Mouse (Mus musculus) ES-E14 (cell line): ENCODE measurements around the gene Olfr419. TPM values are rescaled to one million over a fixed set of nuclear protein-coding genes. Genes with fewer than 3 reads are reported as not detected.

Experiments used
- DNase-seq: peaks from one replicate; pipeline ENCODE4 v3.0.0-alpha.2; 2013; ENCODE audit warnings: low read depth, low spot score
- H3K27ac ChIP-seq: 2 replicates; pipeline ENCODE4 v1.5.1; 2012; ENCODE audit warnings: low read depth, mild to moderate bottlenecking, low read length, moderate library complexity, mixed read lengths; ENCODE audit not compliant: poor library complexity, insufficient read depth, severe bottlenecking
- H3K36me3 ChIP-seq: 2 replicates; pipeline ENCODE4 v1.6.1; 2012; ENCODE audit warnings: mild to moderate bottlenecking, low read length, moderate library complexity, mixed read lengths; ENCODE audit not compliant: control insufficient read depth, poor library complexity, insufficient read depth, severe bottlenecking
- H3K4me1 ChIP-seq, 2 experiments: fragments of 150-350 bp in 1 of 2; sonication (generic) in 1 of 2; 2 replicates each; pipeline ENCODE4 v1.6.1; 2012; ENCODE audit warnings: low read length in 2 of 2, mild to moderate bottlenecking in 1 of 2, mixed read lengths in 1 of 2; ENCODE audit not compliant: control insufficient read depth in 2 of 2, insufficient read depth in 2 of 2, poor library complexity in 1 of 2
- H3K4me3 ChIP-seq, 2 experiments: fragments of 150-350 bp in 1 of 2; sonication (generic) in 1 of 2; 2 replicates each; pipeline ENCODE4 v1.5.1; 2012; ENCODE audit warnings: low read length in 2 of 2, low read depth in 1 of 2, mild to moderate bottlenecking in 1 of 2, mixed read lengths in 1 of 2; ENCODE audit not compliant: insufficient read depth in 1 of 2, poor library complexity in 1 of 2, severe bottlenecking in 1 of 2
- H3K9ac ChIP-seq: 2 replicates; pipeline ENCODE4 v1.6.1; 2012; ENCODE audit warnings: low read depth, mild to moderate bottlenecking, low read length, mixed read lengths; ENCODE audit not compliant: poor library complexity, insufficient read depth, severe bottlenecking
- H3K9me3 ChIP-seq: fragments of 150-350 bp; sonication (generic); 2 replicates; pipeline ENCODE4 v1.6.1; 2012; ENCODE audit warnings: low read depth, mild to moderate bottlenecking, low read length; ENCODE audit not compliant: control insufficient read depth, insufficient read depth
- CHD2 ChIP-seq: IDR thresholded peaks from 2 replicates; pipeline ENCODE4 v1.6.1; 2014; ENCODE audit warnings: mild to moderate bottlenecking, low read depth, low read length, inconsistent platforms
- HCFC1 ChIP-seq: IDR thresholded peaks from 2 replicates; pipeline ENCODE4 v1.6.1; 2012; ENCODE audit warnings: low read length, inconsistent platforms, borderline replicate concordance; ENCODE audit not compliant: insufficient read depth
- MAFK ChIP-seq: IDR thresholded peaks from 2 replicates; pipeline ENCODE4 v1.6.1; 2014; ENCODE audit warnings: mild to moderate bottlenecking, low read depth, low read length, inconsistent platforms; ENCODE audit not compliant: insufficient read depth
- ZC3H11A ChIP-seq: IDR thresholded peaks from 2 replicates; pipeline ENCODE4 v1.6.1; 2012; ENCODE audit warnings: low read depth, mild to moderate bottlenecking, inconsistent platforms, low read length, borderline replicate concordance
- ZNF384 ChIP-seq: IDR thresholded peaks from 2 replicates; pipeline ENCODE4 v1.6.1; 2012; ENCODE audit warnings: low read depth, low read length, inconsistent platforms
- in situ Hi-C, 2 experiments: fragments of 600-800 bp; cut with MboI; formaldehyde crosslinking; loops; one replicate each; pipeline ENCODE4 v1.15.1; 2025; ENCODE audit warnings: low sequenced_read_pairs in 2 of 2, inconsistent platforms in 1 of 2; ENCODE audit not compliant: unreplicated experiment in 2 of 2
- total RNA-seq: library from RNA; depleted of rRNA; stranded (reverse); fragments of 300-350 nt; gene quantifications from 2 replicates; pipeline ENCODE4 v1.2.3, GENCODE M21; 2012

Olfr419 gene
- total RNA-seq, 1 experiment = 0.18 TPM

DNA sequence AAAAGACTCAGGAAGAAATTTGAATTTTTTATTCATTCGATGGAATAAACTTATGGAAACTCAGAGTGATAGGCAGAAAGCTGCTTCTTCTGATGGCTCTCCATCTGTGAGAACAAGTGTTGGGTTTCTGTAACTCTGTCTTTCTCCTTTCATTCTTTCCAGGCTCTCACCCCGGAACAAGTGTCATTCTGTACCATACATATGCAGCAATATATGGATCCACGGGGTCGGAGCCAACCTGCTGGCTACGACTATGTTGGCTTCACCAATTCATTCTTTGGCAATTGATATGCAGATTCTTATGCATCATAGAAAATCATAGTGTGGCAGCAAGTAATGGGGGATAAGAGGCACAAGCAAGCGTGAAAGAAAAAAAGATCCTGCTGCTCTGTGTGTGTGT, 4.7 kb downstream of the Olfr419 start:
- no peak for DNase-seq
- H3K36me3 ChIP-seq = no peaks in the 10 kb centered on the region
- H3K4me3 ChIP-seq = no peak overlapping the region
- H3K9ac ChIP-seq = no peak overlapping the region
- H3K4me1 ChIP-seq = no peaks in the 10 kb centered on the region
- H3K27ac ChIP-seq = no peak overlapping the region
- H3K9me3 ChIP-seq = no peaks in the 10 kb centered on the region
- in situ Hi-C loops = no loop called here
- TF ChIP-seq CHD2 = no peak
- TF ChIP-seq MAFK = no peak
- TF ChIP-seq ZNF384 = no peak
- TF ChIP-seq HCFC1 = no peak
- no peak for TF ChIP-seq ZC3H11A

DNA sequence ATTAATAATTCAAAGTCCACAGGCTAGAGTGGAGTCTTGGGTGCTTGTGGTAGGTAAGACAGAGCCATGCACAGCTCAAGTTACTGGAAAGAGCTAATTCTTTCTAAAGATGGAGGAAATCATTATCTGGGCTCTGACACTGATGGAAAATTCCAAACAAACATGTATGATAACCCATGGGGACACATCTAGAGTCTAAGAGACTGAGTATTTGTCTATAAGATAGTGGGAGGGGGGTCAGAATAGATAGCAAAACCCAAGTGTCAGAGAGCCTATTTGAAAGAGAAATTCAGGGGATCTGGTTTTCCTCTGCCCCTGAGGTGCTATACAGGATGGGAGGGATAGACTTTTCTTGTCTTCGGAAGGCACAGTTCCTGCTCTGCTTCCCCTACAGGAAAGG, 5.8 kb downstream of the Olfr419 start:
- DNase-seq = no peak
- H3K36me3 ChIP-seq = no peaks in the 10 kb centered on the region
- in situ Hi-C loops = no loop called here
- H3K27ac ChIP-seq = no peak overlapping the region
- no peaks in the 10 kb centered on the region for H3K9me3 ChIP-seq
- no peak overlapping the region for H3K9ac ChIP-seq
- no peak overlapping the region for H3K4me3 ChIP-seq
- TF ChIP-seq MAFK (no peak), CHD2 (no peak), ZNF384 (no peak), HCFC1 (no peak), ZC3H11A (no peak)
- H3K4me1 ChIP-seq = no peaks in the 10 kb centered on the region

DNA sequence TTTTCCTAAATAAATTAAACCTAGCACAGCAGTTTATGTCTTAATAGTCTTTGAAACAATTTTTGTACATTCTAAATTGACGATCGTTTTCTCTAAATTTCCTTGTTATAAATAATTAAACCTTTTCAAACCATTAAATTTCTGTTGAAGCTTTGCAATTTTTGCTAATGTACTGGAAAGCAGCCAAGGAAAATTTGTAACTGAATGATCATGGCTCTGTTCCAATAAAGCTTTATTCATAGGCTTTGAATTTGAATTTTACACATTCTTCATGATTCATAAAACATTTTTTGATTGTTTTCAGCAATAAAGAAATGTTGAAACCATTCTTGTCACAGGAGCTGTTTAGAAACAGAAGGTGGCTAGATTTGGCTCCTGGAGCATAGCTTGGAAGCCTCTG, 7.2 kb downstream of the Olfr419 start:
- in situ Hi-C loops = no loop called here
- Histone ChIP-seq H3K27ac (no peak overlapping the region), H3K4me1 (no peaks in the 10 kb centered on the region), H3K36me3 (no peaks in the 10 kb centered on the region), H3K9me3 (no peaks in the 10 kb centered on the region), H3K4me3 (no peak overlapping the region), H3K9ac (no peak overlapping the region)
- no peak for DNase-seq
- TF ChIP-seq HCFC1 (no peak), ZNF384 (no peak), CHD2 (no peak), MAFK (no peak), ZC3H11A (no peak)

DNA sequence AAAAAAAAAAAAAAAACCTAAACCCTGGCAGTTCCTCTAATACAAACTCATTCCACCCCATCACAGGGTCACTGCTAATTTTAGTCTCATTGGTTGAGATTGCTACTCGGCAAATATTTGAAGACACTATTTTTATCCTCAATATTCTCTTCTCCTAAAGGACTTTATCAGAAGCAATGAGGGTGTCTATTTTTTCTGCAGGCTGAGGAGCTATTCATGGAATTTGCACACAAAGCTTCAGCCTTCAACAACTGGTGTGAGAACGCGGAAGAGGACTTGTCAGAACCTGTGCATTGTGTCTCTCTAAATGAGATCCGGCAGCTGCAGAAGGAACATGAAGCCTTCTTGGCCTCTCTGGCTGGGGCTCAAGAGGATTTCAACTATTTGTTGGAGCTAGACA, 11.9 kb downstream of the Olfr419 start:
- no peak for TF ChIP-seq CHD2
- no peak for TF ChIP-seq MAFK
- TF ChIP-seq ZC3H11A = no peak
- TF ChIP-seq ZNF384 = no peak
- TF ChIP-seq HCFC1 = no peak
- in situ Hi-C loops = no loop called here
- H3K9ac ChIP-seq = no peak overlapping the region
- DNase-seq = no peak
- H3K4me1 ChIP-seq = no peaks in the 10 kb centered on the region
- H3K27ac ChIP-seq = no peak overlapping the region
- no peak overlapping the region for H3K4me3 ChIP-seq
- H3K9me3 ChIP-seq = no peaks in the 10 kb centered on the region
- H3K36me3 ChIP-seq = no peaks in the 10 kb centered on the region

DNA sequence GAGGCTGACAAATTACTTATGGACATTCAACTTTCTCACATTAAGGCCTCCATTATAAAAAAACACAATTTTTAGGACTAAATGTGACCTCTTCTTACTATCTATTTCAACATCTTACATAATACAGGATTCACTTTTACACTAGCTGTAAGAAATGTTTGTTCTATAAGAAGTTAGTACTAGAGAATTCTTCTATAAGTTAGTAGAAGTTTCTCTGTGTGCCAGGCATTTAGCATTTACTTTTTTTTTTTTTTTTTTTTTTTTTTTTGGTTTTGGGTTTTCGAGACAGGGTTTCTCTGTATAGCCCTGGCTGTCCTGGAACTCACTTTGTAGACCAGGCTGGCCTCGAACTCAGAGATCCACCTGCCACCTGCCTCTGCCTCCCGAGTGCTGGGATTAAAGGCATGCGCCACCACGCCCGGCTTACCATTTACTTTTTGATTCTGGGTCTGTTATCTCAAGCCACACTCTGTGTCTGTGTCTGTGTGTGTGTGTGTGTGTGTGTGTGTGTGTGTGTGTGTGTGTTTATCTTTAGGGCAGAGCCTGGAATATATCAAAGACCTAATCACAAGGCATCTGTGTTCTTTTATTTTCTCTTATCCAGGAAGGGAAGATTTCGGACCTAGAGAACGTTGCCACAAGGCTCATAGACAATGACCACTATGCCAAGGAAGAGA, 35.2 kb downstream of the Olfr419 start:
- in situ Hi-C loops = no loop called here
- Histone ChIP-seq H3K9ac (no peak overlapping the region), H3K36me3 (no peaks in the 10 kb centered on the region), H3K9me3 (no peaks in the 10 kb centered on the region), H3K4me3 (no peak overlapping the region), H3K27ac (no peak overlapping the region), H3K4me1 (no peaks in the 10 kb centered on the region)
- no peak for DNase-seq
- TF ChIP-seq ZNF384 (peak; percentile 59; the same call in 1 of the 2 replicates), HCFC1 (no peak), CHD2 (no peak), MAFK (no peak), ZC3H11A (no peak)
